Mouse (Mus musculus): ENCODE data around the gene Adamtsl4. TPM values are rescaled to one million over a fixed set of nuclear protein-coding genes. Genes with fewer than 3 reads are reported as not detected.

The Adamtsl4 gene
- polyA plus RNA-seq, 1 experiment = 3.1 TPM

DNA sequence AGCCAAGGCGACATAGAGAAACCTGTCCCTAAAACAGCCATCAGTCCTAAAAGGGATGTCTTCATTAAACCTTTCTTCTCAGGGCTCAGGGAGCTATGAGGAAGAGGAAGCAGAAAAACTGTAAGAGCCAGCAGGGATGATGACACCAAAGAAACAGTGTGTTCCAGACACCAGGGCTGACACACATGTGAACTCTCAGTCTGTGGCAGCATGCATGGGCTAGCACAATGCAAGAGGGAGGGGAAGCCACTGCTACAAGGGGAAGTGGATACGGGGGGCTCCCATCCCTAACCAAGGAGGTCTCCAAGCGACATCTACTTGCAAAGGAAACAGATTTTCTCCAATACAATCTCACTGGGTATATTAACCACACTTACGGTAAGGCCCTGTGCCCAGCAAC lies 18.6 kb upstream of the Adamtsl4 start:
- H3ac ChIP-seq (ENCODE audit: control insufficient read depth, insufficient read length, low read depth) = no peak overlapping the region
- TF ChIP-seq MYOD1 (IDR thresholded peaks at IDR 0.05; ENCODE audit: control insufficient read depth, insufficient read length, low read depth) (no peak), CEBPB (IDR thresholded peaks at IDR 0.05; ENCODE audit: low read depth) (no peak), MAX (IDR thresholded peaks at IDR 0.05) (no peak), FOSL1 (IDR thresholded peaks at IDR 0.05; ENCODE audit: insufficient read depth, low read length, poor library complexity, severe bottlenecking) (no peak), MYOG (IDR thresholded peaks at IDR 0.05; ENCODE audit: control insufficient read depth, extremely low read depth, insufficient read length) (no peak), USF1 (IDR thresholded peaks at IDR 0.05; ENCODE audit: low read depth) (no peak), CTCF (IDR thresholded peaks at IDR 0.05; ENCODE audit: control insufficient read depth, insufficient read depth, insufficient read length) (no peak)
- H3K4me3 ChIP-seq (ENCODE audit: insufficient read depth, poor library complexity, severe bottlenecking) = no peak overlapping the region

DNA sequence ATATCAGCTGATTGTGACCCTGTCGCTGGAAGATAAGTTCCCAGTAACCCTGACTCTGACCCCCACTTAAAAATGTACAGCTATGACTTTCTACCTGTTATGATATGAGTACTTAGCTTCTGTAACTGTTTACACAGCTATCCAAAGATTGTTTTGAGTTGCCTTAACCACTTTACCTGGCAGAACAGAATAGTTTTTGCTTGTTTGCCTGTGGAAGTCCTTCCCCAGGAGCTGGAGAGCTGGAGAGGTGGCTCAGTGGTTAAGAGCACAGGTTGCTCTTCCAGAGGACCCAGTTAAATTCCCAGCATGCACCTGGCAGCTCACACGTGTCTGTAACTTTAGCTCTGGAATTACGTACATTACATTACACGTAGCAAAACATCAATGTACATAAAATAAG lies 16.9 kb upstream of the Adamtsl4 start:
- Histone ChIP-seq H3K27me3 (ENCODE audit: control insufficient read depth, insufficient read depth, insufficient read length) (no peaks in the 10 kb centered on the region), H3ac (ENCODE audit: control insufficient read depth, insufficient read length, low read depth) (no peak overlapping the region), H3K79me2 (ENCODE audit: control insufficient read depth, insufficient read depth) (no peaks in the 10 kb centered on the region), H3K4me3 (ENCODE audit: insufficient read depth, poor library complexity, severe bottlenecking) (no peak overlapping the region), H3K36me3 (ENCODE audit: control insufficient read depth, insufficient read depth) (no peaks in the 10 kb centered on the region), H3K79me3 (ENCODE audit: low read depth) (no peaks in the 10 kb centered on the region)
- TF ChIP-seq CTCF (IDR thresholded peaks at IDR 0.05; ENCODE audit: control insufficient read depth, insufficient read depth, insufficient read length) = no peak
- TF ChIP-seq CEBPB (IDR thresholded peaks at IDR 0.05; ENCODE audit: low read depth) = no peak
- no peak for TF ChIP-seq FOSL1 (IDR thresholded peaks at IDR 0.05; ENCODE audit: insufficient read depth, low read length, poor library complexity, severe bottlenecking)
- no peak for TF ChIP-seq MYOG (IDR thresholded peaks at IDR 0.05; ENCODE audit: control insufficient read depth, extremely low read depth, insufficient read length)

More for the DNA sequence above, 18.6 kb upstream of the Adamtsl4 start:
- Histone ChIP-seq H3K27me3 (ENCODE audit: control insufficient read depth, insufficient read depth, insufficient read length) (no peaks in the 10 kb centered on the region), H3K36me3 (ENCODE audit: control insufficient read depth, insufficient read depth) (no peaks in the 10 kb centered on the region), H3K79me3 (ENCODE audit: low read depth) (no peaks in the 10 kb centered on the region), H3K79me2 (ENCODE audit: control insufficient read depth, insufficient read depth) (no peaks in the 10 kb centered on the region)

- Histone ChIP-seq H3K79me2 (ENCODE audit: control insufficient read depth, insufficient read depth) (no peaks in the 10 kb centered on the region), H3K27me3 (ENCODE audit: control insufficient read depth, insufficient read depth, insufficient read length) (no peaks in the 10 kb centered on the region), H3ac (ENCODE audit: control insufficient read depth, insufficient read length, low read depth) (no peak overlapping the region), H3K36me3 (ENCODE audit: control insufficient read depth, insufficient read depth) (no peaks in the 10 kb centered on the region), H3K4me3 (ENCODE audit: insufficient read depth, poor library complexity, severe bottlenecking) (no peak overlapping the region), H3K79me3 (ENCODE audit: low read depth) (no peaks in the 10 kb centered on the region)
- TF ChIP-seq MAX (IDR thresholded peaks at IDR 0.05) (no peak), MYOD1 (IDR thresholded peaks at IDR 0.05; ENCODE audit: control insufficient read depth, insufficient read length, low read depth) (no peak), FOSL1 (IDR thresholded peaks at IDR 0.05; ENCODE audit: insufficient read depth, low read length, poor library complexity, severe bottlenecking) (no peak), MYOG (IDR thresholded peaks at IDR 0.05; ENCODE audit: control insufficient read depth, extremely low read depth, insufficient read length) (no peak), USF1 (IDR thresholded peaks at IDR 0.05; ENCODE audit: low read depth) (no peak), CEBPB (IDR thresholded peaks at IDR 0.05; ENCODE audit: low read depth) (no peak), CTCF (IDR thresholded peaks at IDR 0.05; ENCODE audit: control insufficient read depth, insufficient read depth, insufficient read length) (no peak)
These were observed 15.6 kb upstream of the Adamtsl4 start for GRCm38 (mm10) chr3:95703276-95703675.

DNA sequence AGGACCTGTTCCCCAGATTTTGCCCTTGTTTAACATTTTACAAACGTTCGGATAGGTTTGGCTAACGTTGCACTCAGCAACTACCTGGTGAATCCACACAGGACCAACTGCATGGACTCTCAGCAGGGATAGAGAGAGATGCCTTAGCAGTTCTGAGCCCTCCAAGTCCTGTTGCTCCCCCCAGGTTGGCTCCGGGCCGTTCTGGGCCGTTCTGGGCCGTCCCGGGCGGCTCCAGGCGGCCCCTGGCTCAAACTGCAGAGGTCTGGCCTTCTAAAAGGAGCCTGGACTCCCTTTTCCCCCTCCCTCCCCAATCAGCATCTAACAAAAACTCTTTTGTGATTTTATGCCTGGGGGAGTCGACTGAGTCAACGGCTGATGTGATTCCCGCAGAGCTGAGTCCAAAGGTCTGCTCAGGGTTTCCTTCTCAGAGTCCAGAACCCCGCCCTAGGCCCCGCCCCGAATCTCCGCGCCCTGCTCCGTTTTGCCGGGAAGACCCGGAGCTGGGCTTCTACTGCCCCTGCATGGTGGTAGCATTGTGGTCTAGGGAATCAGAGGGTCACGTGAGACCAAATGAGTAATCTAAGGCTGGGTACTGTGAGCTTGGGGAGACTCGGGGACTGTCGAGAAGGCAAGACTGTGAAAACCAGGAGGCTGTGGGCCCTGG lies 14.3 kb upstream of the Adamtsl4 start:
- TF ChIP-seq MYOG (IDR thresholded peaks at IDR 0.05; ENCODE audit: control insufficient read depth, extremely low read depth, insufficient read length) (no peak), CTCF (IDR thresholded peaks at IDR 0.05; ENCODE audit: control insufficient read depth, insufficient read depth, insufficient read length) (no peak), MYOD1 (IDR thresholded peaks at IDR 0.05; ENCODE audit: control insufficient read depth, insufficient read length, low read depth) (no peak), MAX (IDR thresholded peaks at IDR 0.05) (peak; percentile 45), FOSL1 (IDR thresholded peaks at IDR 0.05; ENCODE audit: insufficient read depth, low read length, poor library complexity, severe bottlenecking) (no peak), USF1 (IDR thresholded peaks at IDR 0.05; ENCODE audit: low read depth) (peak; percentile 94)
- Histone ChIP-seq H3ac (ENCODE audit: control insufficient read depth, insufficient read length, low read depth) (peak overlapping the region; percentile 68), H3K4me3 (ENCODE audit: insufficient read depth, poor library complexity, severe bottlenecking) (no peak overlapping the region), H3K79me3 (ENCODE audit: low read depth) (no peaks in the 10 kb centered on the region), H3K79me2 (ENCODE audit: control insufficient read depth, insufficient read depth) (no peaks in the 10 kb centered on the region), H3K36me3 (ENCODE audit: control insufficient read depth, insufficient read depth) (no peaks in the 10 kb centered on the region), H3K27me3 (ENCODE audit: control insufficient read depth, insufficient read depth, insufficient read length) (no peaks in the 10 kb centered on the region)

GRCm38 (mm10) chr3:95701085-95701484 lies 13.4 kb upstream of the Adamtsl4 start:
- Histone ChIP-seq H3K79me3 (ENCODE audit: low read depth) (no peaks in the 10 kb centered on the region), H3K36me3 (ENCODE audit: control insufficient read depth, insufficient read depth) (no peaks in the 10 kb centered on the region), H3K27me3 (ENCODE audit: control insufficient read depth, insufficient read depth, insufficient read length) (no peaks in the 10 kb centered on the region), H3ac (ENCODE audit: control insufficient read depth, insufficient read length, low read depth) (no peak overlapping the region), H3K79me2 (ENCODE audit: control insufficient read depth, insufficient read depth) (no peaks in the 10 kb centered on the region), H3K4me3 (ENCODE audit: insufficient read depth, poor library complexity, severe bottlenecking) (no peak overlapping the region)
- TF ChIP-seq MYOG (IDR thresholded peaks at IDR 0.05; ENCODE audit: control insufficient read depth, extremely low read depth, insufficient read length) = no peak
- TF ChIP-seq CTCF (IDR thresholded peaks at IDR 0.05; ENCODE audit: control insufficient read depth, insufficient read depth, insufficient read length) = no peak
- no peak for TF ChIP-seq MYOD1 (IDR thresholded peaks at IDR 0.05; ENCODE audit: control insufficient read depth, insufficient read length, low read depth)
- no peak for TF ChIP-seq CEBPB (IDR thresholded peaks at IDR 0.05; ENCODE audit: low read depth)
- no peak for TF ChIP-seq USF1 (IDR thresholded peaks at IDR 0.05; ENCODE audit: low read depth)
- no peak for TF ChIP-seq MAX (IDR thresholded peaks at IDR 0.05)
- no peak for TF ChIP-seq FOSL1 (IDR thresholded peaks at IDR 0.05; ENCODE audit: insufficient read depth, low read length, poor library complexity, severe bottlenecking)

Measured in C2C12 (cell line).